Mouse (Mus musculus) brain, embryonic 14.5 days (tissue): ENCODE measurements around the gene Trim67. TPM values are rescaled to one million over a fixed set of nuclear protein-coding genes. Genes with fewer than 3 reads are reported as not detected.

Experiments used
- DNase-seq: peaks from one replicate; pipeline ENCODE4 v3.0.0-alpha.2; 2011; ENCODE audit warnings: low read depth
- CTCF ChIP-seq: fragments of 200-500 bp; IDR thresholded peaks from 2 replicates; pipeline ENCODE4 v1.5.1; 2012; ENCODE audit warnings: inconsistent platforms, mild to moderate bottlenecking, moderate library complexity, borderline replicate concordance; ENCODE audit not compliant: insufficient read depth, insufficient read length; ENCODE audit errors: extremely low read depth
- POLR2A ChIP-seq: fragments of 200-500 bp; IDR thresholded peaks from 2 replicates; pipeline ENCODE4 v1.6.1; 2012; ENCODE audit warnings: mild to moderate bottlenecking, inconsistent platforms, borderline replicate concordance; ENCODE audit not compliant: poor library complexity, insufficient read depth, insufficient read length, severe bottlenecking; ENCODE audit errors: extremely low read depth
- polyA plus RNA-seq: library from polyadenylated mRNA; depleted of rRNA; stranded (reverse); fragments of >200 nt; gene quantifications from 2 replicates; pipeline ENCODE4 v1.2.3, GENCODE M21; 2012

Trim67 gene
- polyA plus RNA-seq, 1 experiment = 81.6 TPM

GRCm38 (mm10) chr8:124783228-124783627, 9.7 kb upstream of the Trim67 start:
- no peak for DNase-seq
- no peak for TF ChIP-seq CTCF
- TF ChIP-seq POLR2A = no peak

GRCm38 (mm10) chr8:124784613-124785012, 8.3 kb upstream of the Trim67 start:
- TF ChIP-seq POLR2A = no peak
- TF ChIP-seq CTCF = no peak
- DNase-seq = peak; percentile 77

DNA sequence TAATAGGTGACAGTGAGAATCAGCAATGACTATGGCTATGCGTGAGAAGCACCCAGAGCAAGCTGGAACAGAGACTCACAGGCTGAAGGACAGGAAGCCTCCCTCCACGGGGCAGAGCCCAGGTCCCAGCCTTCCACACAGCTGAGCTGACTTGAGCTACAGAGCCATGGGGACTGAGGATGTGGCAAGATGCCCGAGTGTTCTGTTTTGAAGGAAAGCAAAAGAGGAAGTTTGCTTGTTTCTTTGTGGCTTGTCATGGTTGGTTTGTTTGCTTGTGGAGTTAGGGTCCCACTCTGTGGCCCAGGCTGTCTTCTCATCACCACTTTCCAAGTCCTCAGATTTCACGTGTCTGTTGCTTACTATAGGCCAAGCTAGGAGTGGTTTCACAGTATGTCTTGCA, 2.2 kb upstream of the Trim67 start:
- DNase-seq = no peak
- TF ChIP-seq CTCF (no peak), POLR2A (no peak)

DNA sequence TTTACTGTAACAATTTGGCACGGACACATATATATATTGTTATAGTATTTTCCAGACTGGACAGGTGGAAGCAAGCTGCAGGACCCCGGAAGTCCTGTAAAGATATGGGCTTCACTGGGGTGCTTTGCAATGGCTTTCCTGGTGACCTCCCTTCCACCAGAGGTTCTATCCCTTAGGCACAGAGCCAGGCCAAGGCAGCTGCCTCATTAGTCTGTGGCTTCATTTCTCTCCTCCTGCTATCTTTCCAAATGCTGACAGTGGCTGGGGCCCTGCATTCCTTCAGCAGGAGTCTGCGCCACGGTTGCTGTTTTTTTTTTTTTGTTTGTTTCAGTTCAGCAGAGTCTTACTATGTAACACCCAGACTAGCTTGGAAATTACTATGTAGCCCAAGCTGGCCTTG, 1.1 kb upstream of the Trim67 start:
- TF ChIP-seq CTCF (no peak), POLR2A (no peak)
- no peak for DNase-seq

DNA sequence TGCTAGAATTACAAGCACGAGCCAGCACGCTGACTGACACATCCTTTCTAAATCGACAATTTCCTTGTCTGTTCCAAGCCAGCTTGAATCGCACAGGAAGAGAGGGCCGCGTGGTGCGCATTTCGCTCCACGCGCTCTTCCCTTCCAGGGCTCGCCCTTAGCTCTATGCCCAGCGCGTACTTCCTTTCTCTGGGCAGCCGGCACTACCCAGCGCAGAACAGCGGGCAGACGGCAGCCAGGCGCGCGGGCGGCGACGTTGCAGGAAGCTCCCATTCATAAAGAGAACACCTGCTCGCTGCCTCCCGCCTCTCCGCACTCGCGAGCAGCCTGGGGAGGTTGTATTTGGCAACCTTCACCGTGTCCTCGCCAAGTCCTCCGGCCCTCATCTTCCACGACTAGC, 706 bp upstream of the Trim67 start:
- peak; percentile 90 for DNase-seq
- TF ChIP-seq POLR2A (0 out of 2 replicates have a peak, but pooled peaks have one; percentile 14), CTCF (no peak)

DNA sequence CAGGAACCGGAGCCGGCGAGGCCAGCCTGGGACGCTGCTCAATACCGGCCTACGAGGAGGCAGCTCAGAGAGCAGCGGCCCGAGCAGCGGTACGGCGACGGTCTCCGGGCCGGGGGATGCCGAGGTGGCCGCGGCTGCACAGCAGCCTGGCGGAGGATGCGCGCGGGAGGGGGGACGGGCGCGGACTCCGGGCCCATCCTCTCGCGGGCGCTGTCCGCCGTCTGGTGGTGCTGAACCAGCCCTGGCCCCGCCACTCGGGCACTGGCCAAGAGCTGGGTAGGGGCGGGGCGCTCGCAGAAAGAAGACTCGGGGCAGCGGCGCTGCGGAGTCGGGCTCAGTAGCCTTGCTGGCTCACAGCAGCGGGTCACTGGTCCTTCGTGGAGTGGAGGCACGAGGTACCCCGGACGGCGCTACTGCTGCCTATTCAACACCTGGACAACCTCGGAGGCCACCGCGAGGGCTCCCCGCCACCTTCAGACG, 320 bp downstream of the Trim67 start:
- peak; percentile 86 for DNase-seq
- TF ChIP-seq CTCF (no peak), POLR2A (peak; percentile 13)

DNA sequence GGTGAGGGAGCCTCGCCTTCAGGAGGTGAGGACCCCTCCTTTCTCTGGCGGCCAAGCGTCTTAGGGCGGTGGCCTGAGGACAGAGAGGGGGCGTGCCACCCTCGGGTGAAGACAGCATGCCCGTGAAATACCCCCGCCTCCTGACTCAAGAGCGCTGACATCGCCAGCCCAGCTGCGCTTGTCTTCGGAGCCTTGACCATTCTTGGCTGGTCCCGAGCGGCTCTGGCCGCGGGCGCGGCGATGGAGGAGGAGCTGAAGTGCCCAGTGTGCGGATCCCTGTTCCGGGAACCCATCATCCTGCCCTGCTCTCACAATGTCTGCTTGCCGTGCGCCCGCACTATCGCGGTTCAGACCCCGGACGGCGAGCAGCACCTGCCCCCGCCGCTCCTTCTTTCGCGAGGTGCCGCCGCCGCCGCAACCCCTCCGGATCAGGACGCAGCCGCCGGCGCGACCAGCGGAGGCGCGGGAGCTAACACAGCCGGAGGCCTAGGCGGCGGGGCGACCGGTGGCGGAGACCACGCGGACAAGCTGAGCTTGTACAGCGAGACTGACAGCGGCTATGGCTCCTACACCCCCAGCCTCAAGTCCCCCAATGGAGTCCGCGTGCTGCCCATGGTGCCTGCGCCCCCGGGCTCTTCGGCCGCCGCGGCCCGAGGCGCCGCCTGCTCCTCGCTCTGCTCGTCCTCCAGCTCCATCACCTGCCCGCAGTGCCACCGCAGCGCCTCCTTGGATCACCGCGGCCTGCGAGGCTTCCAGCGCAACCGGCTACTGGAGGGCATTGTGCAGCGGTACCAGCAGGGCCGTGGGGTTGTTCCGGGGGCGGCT, 981 bp downstream of the Trim67 start:
- DNase-seq = peak; percentile 60
- TF ChIP-seq CTCF (no peak), POLR2A (peak; percentile 52; the same call in 1 of the 2 replicates)

GRCm38 (mm10) chr8:124794486-124794780, 1.5 kb downstream of the Trim67 start:
- TF ChIP-seq CTCF (peak; percentile 52; the same call in 1 of the 2 replicates), POLR2A (no peak)
- peak; percentile 87 for DNase-seq

- TF ChIP-seq POLR2A (no peak), CTCF (no peak)
- no peak for DNase-seq
Measured at GRCm38 (mm10) chr8:124795781-124796488, 3.0 kb downstream of the Trim67 start.

- no peak for DNase-seq
- TF ChIP-seq POLR2A (no peak), CTCF (no peak)
Measured at GRCm38 (mm10) chr8:124800542-124800941, 7.7 kb downstream of the Trim67 start.

DNA sequence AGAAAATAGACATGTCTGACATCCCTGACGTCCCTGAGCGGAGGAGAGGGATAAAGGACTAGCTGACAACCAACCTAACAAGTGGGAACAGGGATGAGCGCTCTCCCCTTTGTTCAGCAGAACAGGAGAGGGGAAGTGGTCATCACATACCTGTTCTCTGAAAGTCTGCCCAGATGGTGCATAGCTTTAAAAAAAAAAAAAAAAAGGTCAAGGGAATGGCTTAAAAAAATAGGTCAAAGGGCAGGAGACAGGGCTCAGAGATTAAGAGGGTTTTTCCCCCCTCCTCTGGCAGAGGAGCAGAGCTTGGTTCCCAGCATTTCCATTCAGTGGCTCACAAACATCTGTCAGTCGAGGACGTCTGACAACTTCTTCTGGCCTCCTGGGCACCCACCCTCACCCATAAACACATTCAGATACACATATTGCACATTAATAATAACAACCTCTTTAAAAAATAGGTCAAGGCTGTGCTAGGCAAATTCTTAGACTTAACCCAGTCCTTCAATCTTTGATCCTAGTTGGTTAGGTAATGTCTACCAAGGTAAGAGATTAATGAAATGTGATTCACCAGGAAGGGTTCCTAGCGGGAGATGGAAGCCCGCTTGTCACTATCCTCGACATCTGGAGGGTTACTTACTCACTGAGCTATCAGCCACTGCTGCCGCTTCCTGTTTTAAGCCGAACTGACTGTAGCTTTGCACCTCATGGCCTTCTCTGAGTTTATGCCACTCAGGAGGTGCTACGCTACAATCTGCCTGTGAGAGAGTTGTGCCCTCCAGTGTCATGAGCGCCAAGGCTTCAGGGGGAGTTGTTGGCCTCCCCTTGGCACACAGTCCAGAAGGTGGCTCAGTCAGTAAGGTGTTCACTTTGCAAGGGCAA, 11.2 kb downstream of the Trim67 start:
- TF ChIP-seq CTCF = no peak
- no peak for TF ChIP-seq POLR2A
- no peak for DNase-seq
